Mouse (Mus musculus) MEL (cell line): Measurements from ENCODE around the gene Plin1. TPM values are rescaled to one million over a fixed set of nuclear protein-coding genes. Genes with fewer than 3 reads are reported as not detected.
A peak's percentile ranks its signal among the peaks of the same experiment; 100 is the strongest.

Source experiments
- DNase-seq: peaks from one replicate; pipeline ENCODE4 v3.0.0; 2011; ENCODE audit warnings: low read depth, low spot score
- H3K27ac ChIP-seq: 2 replicates; pipeline ENCODE4 v1.5.1; 2012; ENCODE audit warnings: low read depth, mild to moderate bottlenecking, control low read depth, low read length, moderate library complexity; ENCODE audit not compliant: control insufficient read depth
- H3K27me3 ChIP-seq, 2 experiments: fragments of 150-350 bp in 1 of 2; sonication (generic) in 1 of 2; 2 replicates each; pipeline ENCODE4 v1.6.1; 2012; ENCODE audit warnings: low read length in 2 of 2, mild to moderate bottlenecking in 2 of 2, improper control_type of control experiment in 1 of 2, moderate library complexity in 1 of 2; ENCODE audit not compliant: insufficient read depth in 2 of 2, control insufficient read depth in 1 of 2
- H3K36me3 ChIP-seq, 2 experiments: 2 replicates each; pipeline ENCODE4 v1.6.1; 2012 to 2014; ENCODE audit warnings: low read length in 2 of 2, improper control_type of control experiment in 1 of 2, inconsistent platforms in 1 of 2, mild to moderate bottlenecking in 1 of 2; ENCODE audit not compliant: insufficient read depth in 2 of 2, control insufficient read depth in 1 of 2
- H3K4me1 ChIP-seq, 2 experiments: fragments of 150-350 bp in 1 of 2; sonication (generic) in 1 of 2; 2 replicates each; pipeline ENCODE4 v1.6.1; 2012; ENCODE audit warnings: low read length in 2 of 2, improper control_type of control experiment in 1 of 2, mild to moderate bottlenecking in 1 of 2; ENCODE audit not compliant: insufficient read depth in 2 of 2, control insufficient read depth in 1 of 2
- H3K4me3 ChIP-seq, 2 experiments: fragments of 150-350 bp in 1 of 2; sonication (generic) in 1 of 2; 2 replicates each; pipeline ENCODE4 v1.5.1; 2012; ENCODE audit warnings: low read depth in 2 of 2, low read length in 2 of 2, mild to moderate bottlenecking in 2 of 2, moderate library complexity in 2 of 2, control low read depth in 1 of 2, improper control_type of control experiment in 1 of 2; ENCODE audit not compliant: control insufficient read depth in 1 of 2, insufficient read depth in 1 of 2
- H3K79me2 ChIP-seq: 2 replicates; pipeline ENCODE4 v1.6.1; 2012; ENCODE audit warnings: mild to moderate bottlenecking, low read length, moderate library complexity; ENCODE audit not compliant: control insufficient read depth, poor library complexity, insufficient read depth
- H3K9ac ChIP-seq: 2 replicates; pipeline ENCODE4 v1.6.1; 2012; ENCODE audit warnings: low read depth, mild to moderate bottlenecking, control low read depth, low read length, moderate library complexity; ENCODE audit not compliant: control insufficient read depth, poor library complexity, severe bottlenecking
- H3K9me3 ChIP-seq: fragments of 150-350 bp; sonication (generic); replicated peaks from 2 replicates; pipeline ENCODE4 v1.6.1; 2012; ENCODE audit warnings: mild to moderate bottlenecking, low read length, improper control_type of control experiment, moderate library complexity; ENCODE audit not compliant: insufficient read depth
- CTCF ChIP-seq, 3 experiments: IDR thresholded peaks in 2 of 3; conservative IDR thresholded peaks in 1 of 3; 2 replicates each; pipeline ENCODE4 v1.5.1; 2011 to 2012; ENCODE audit warnings: low read length in 3 of 3, low read depth in 2 of 3, mild to moderate bottlenecking in 2 of 3, improper control_type of control experiment in 1 of 3, inconsistent platforms in 1 of 3, mixed read lengths in 1 of 3, moderate library complexity in 1 of 3; ENCODE audit not compliant: control insufficient read depth in 1 of 3, insufficient read depth in 1 of 3, poor library complexity in 1 of 3, severe bottlenecking in 1 of 3
- EP300 ChIP-seq, 2 experiments: IDR thresholded peaks; 2 replicates each; pipeline ENCODE4 v1.6.1; 2011; ENCODE audit warnings: improper control_type of control experiment in 2 of 2, low read length in 2 of 2, low read depth in 1 of 2, mild to moderate bottlenecking in 1 of 2
- GATA1 ChIP-seq: IDR thresholded peaks from 2 replicates; pipeline ENCODE4 v1.6.1; 2011; ENCODE audit warnings: low read depth, low read length, improper control_type of control experiment
- HCFC1 ChIP-seq: IDR thresholded peaks from 2 replicates; pipeline ENCODE4 v1.6.1; 2012; ENCODE audit warnings: low read depth, mild to moderate bottlenecking, inconsistent platforms, low read length, improper control_type of control experiment, moderate library complexity
- JUND ChIP-seq: IDR thresholded peaks from 2 replicates; pipeline ENCODE4 v1.6.1; 2011; ENCODE audit warnings: low read depth, mild to moderate bottlenecking, improper control_type of control experiment, low read length
- MXI1 ChIP-seq: IDR thresholded peaks from 2 replicates; pipeline ENCODE4 v1.6.1; 2011; ENCODE audit warnings: mild to moderate bottlenecking, low read depth, low read length, improper control_type of control experiment
- MYB ChIP-seq: IDR thresholded peaks from 2 replicates; pipeline ENCODE4 v1.6.1; 2011; ENCODE audit warnings: mild to moderate bottlenecking, low read depth, low read length, improper control_type of control experiment
- NELFE ChIP-seq: IDR thresholded peaks from 2 replicates; pipeline ENCODE4 v1.6.1; 2011; ENCODE audit warnings: low read depth, low read length, improper control_type of control experiment
- POLR2AphosphoS5 ChIP-seq: IDR thresholded peaks from 2 replicates; pipeline ENCODE4 v1.6.1; 2012; ENCODE audit warnings: low read depth, borderline replicate concordance, mild to moderate bottlenecking, inconsistent platforms, low read length, moderate library complexity, mixed read lengths
- RAD21 ChIP-seq: IDR thresholded peaks from 2 replicates; pipeline ENCODE4 v1.6.1; 2011; ENCODE audit warnings: mild to moderate bottlenecking, low read depth, low read length, improper control_type of control experiment
- SIN3A ChIP-seq: IDR thresholded peaks from 2 replicates; pipeline ENCODE4 v1.6.1; 2012; ENCODE audit warnings: low read length, improper control_type of control experiment, inconsistent platforms
- SMC3 ChIP-seq: IDR thresholded peaks from 2 replicates; pipeline ENCODE4 v1.6.1; 2011; ENCODE audit warnings: low read depth, low read length, improper control_type of control experiment
- TAL1 ChIP-seq: IDR thresholded peaks from 2 replicates; pipeline ENCODE4 v1.6.1; 2012; ENCODE audit warnings: mild to moderate bottlenecking, inconsistent platforms, low read length, moderate library complexity, mixed read lengths
- USF2 ChIP-seq, 2 experiments: IDR thresholded peaks; 2 replicates each; pipeline ENCODE4 v1.6.1; 2011 to 2012; ENCODE audit warnings: improper control_type of control experiment in 2 of 2, low read length in 2 of 2, borderline replicate concordance in 1 of 2, inconsistent platforms in 1 of 2, low read depth in 1 of 2, mild to moderate bottlenecking in 1 of 2; ENCODE audit not compliant: insufficient read depth in 1 of 2
- ZC3H11A ChIP-seq: IDR thresholded peaks from 2 replicates; pipeline ENCODE4 v1.6.1; 2012; ENCODE audit warnings: low read depth, mild to moderate bottlenecking, inconsistent platforms, low read length, improper control_type of control experiment
- ZNF384 ChIP-seq: IDR thresholded peaks from 2 replicates; pipeline ENCODE4 v1.6.1; 2012; ENCODE audit warnings: low read depth, mild to moderate bottlenecking, inconsistent platforms, low read length, improper control_type of control experiment
- polyA plus RNA-seq, 2 experiments: library from polyadenylated mRNA; stranded (reverse) in 1 of 2; unstranded in 1 of 2; fragments of >175 nt in 1 of 2; fragments of >200 nt in 1 of 2; gene quantifications; 2 replicates each; pipeline versions ENCODE4 v1.2.1 to v1.2.4; 2012; ENCODE audit warnings: low replicate concordance in 2 of 2, low read depth in 1 of 2; ENCODE audit not compliant: insufficient read length in 2 of 2, insufficient read depth in 1 of 2, missing spikeins in 1 of 2
- total RNA-seq: library from RNA; depleted of rRNA; stranded (reverse); fragments of 300-350 nt; gene quantifications from 2 replicates; pipeline ENCODE4 v1.2.3, GENCODE M21; 2012

The Plin1 gene
- total and polyA plus RNA-seq, 3 experiments = 0.08 to 0.19 TPM; not detected in 1

DNA sequence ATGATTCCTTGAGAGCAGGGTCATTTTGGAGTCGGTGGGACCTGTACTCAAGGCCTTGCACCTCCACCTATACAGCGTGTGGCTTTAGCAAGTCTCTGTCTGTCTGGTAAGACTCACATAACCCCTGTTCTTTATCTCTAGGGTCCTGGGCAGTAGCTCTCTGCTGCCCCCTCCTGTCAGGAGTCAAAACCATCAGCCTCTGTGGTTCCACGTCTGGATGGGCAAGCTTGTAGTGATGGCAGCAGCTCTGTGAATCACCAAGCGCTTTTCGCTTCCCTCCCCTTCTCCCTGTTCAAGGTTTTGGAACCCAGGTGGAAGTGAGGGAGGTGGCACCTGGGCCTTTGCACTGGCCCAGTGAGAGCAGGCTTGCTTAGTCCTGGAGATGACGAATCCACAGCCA is 4.5 kb downstream of the Plin1 start:
- Histone ChIP-seq H3K79me2 (no peaks in the 10 kb centered on the region), H3K4me3 (peak overlapping the region in 1 of 2 experiments; percentile 9; a peak in 2 of 4 replicates), H3K9ac (peak overlapping the region; percentile 28; the same call in 1 of the 2 replicates), H3K27me3 (no peaks in the 10 kb centered on the region), H3K27ac (no peak overlapping the region), H3K36me3 (no peaks in the 10 kb centered on the region), H3K4me1 (peaks cover 0 to 12% of the 10 kb centered on the region in 2 experiments; a peak in 2 of 4 replicates), H3K9me3 (no peaks in the 10 kb centered on the region)
- peak; percentile 75 for TF ChIP-seq RAD21
- TF ChIP-seq GATA1 = peak; percentile 70
- TF ChIP-seq EP300 (IDR thresholded peaks at IDR 0.05; ENCODE audit: low read depth in 1 of 2, low read length in 2 of 2) = no peak
- TF ChIP-seq JUND = no peak
- no peak for TF ChIP-seq HCFC1
- TF ChIP-seq ZC3H11A = peak; percentile 21; the same call in 1 of the 2 replicates
- no peak for TF ChIP-seq USF2 (IDR thresholded peaks at IDR 0.05; ENCODE audit: borderline replicate concordance in 1 of 2, insufficient read depth in 1 of 2, low read depth in 1 of 2, low read length in 2 of 2)
- TF ChIP-seq CTCF (IDR thresholded peaks at IDR 0.05 in 2 of 3, conservative IDR thresholded peaks at IDR 0.05 in 1 of 3; ENCODE audit: control insufficient read depth in 1 of 3, insufficient read depth in 1 of 3, low read depth in 2 of 3, low read length in 3 of 3, poor library complexity in 1 of 3, severe bottlenecking in 1 of 3) = peak; percentile 86 to 99 (median 97)
- no peak for TF ChIP-seq TAL1
- TF ChIP-seq ZNF384 = no peak
- no peak for TF ChIP-seq NELFE
- no peak for TF ChIP-seq MXI1
- TF ChIP-seq SMC3 = peak; percentile 69
- TF ChIP-seq POLR2AphosphoS5 = no peak
- DNase-seq = peak; percentile 91

DNA sequence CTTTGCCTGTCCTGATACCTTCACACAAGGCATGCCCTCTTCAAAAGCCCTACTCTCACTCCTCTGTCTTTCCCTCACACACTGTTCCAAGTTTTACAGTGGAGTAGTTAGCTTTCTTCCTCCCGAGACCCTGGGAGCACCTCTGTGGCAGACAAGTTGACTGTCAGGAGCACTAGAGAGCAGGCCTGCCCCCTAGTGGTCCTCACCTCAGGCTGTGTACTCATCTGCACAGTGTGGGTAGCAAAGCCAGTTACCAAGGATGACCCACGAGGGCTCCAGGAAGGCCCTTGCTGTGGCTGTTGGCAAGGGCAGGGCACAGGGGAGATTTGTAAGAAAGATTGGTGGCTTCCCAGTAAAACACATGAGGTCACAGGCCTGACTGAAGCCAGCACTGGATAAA is 5.6 kb downstream of the Plin1 start:
- H3K27ac ChIP-seq = no peak overlapping the region
- no peak overlapping the region for H3K4me3 ChIP-seq
- H3K27me3 ChIP-seq = no peaks in the 10 kb centered on the region
- H3K36me3 ChIP-seq = no peaks in the 10 kb centered on the region
- TF ChIP-seq SMC3 (peak; percentile 55), SIN3A (no peak), CTCF (IDR thresholded peaks at IDR 0.05 in 2 of 3, conservative IDR thresholded peaks at IDR 0.05 in 1 of 3; ENCODE audit: control insufficient read depth in 1 of 3, insufficient read depth in 1 of 3, low read depth in 2 of 3, low read length in 3 of 3, poor library complexity in 1 of 3, severe bottlenecking in 1 of 3) (peak; percentile 86 to 89 (median 89)), ZC3H11A (peak; percentile 29; the same call in 1 of the 2 replicates), MYB (no peak), RAD21 (peak; percentile 51), TAL1 (no peak)
- H3K9ac ChIP-seq = no peak overlapping the region
- H3K4me1 ChIP-seq = peaks cover 0 to 12% of the 10 kb centered on the region in 2 experiments; a peak in 2 of 4 replicates
- H3K79me2 ChIP-seq = no peaks in the 10 kb centered on the region
- DNase-seq = peak; percentile 79
- H3K9me3 ChIP-seq = no peaks in the 10 kb centered on the region
